21 mouse cellular contexts compared by ENCODE assay signal in genomic region chr3:129581024-129581423, GRCm38 (mm10). TPM values are rescaled to one million over a fixed set of nuclear protein-coding genes. Genes with fewer than 3 reads are reported as not detected.
A peak's percentile ranks its signal among the peaks of the same experiment; 100 is the strongest.
DNase-seq lines count a peak whose midpoint lies in the region; ATAC-seq lines count a peak whose summit lies in the region.
"Had no signal": no experiment of that assay in that cellular context is flagged by ENCODE, and none has a peak within 500 bp of the region (broad histone marks: within the 10 kb centered on the region; RNA-seq: fewer than 3 reads in every experiment).

No protein-coding gene starts in this region.

- H3K4me3 ChIP-seq in neural tube, embryonic 15.5 days (replicated peaks), result no peak overlapping the region
- H3K4me3 ChIP-seq: forebrain, embryonic 12.5 days; midbrain, embryonic 10.5 days; neural tube, embryonic 12.5 days had no signal

- intact Hi-C loops in left cerebral cortex, postnatal 36 days (cut with DNase I), result no loop called here

- no peak overlapping the region for H3K9ac ChIP-seq in neural tube, embryonic 15.5 days (replicated peaks)
- H3K9ac ChIP-seq: forebrain, embryonic 12.5 days; hindbrain, embryonic 14.5 days; neural tube, embryonic 12.5 days had no signal

- no peaks in the 10 kb centered on the region for H3K36me3 ChIP-seq in neural tube, embryonic 15.5 days

- no peak for ATAC-seq in neural tube, embryonic 15.5 days (ENCODE audit: low FRiP score)
- ATAC-seq: activated CD4-positive, CD25-positive, alpha-beta regulatory T cell, adult 4 months; Patski had no signal

- 57% methylated on average over 3 of the region's 3 CpGs for WGBS in neural tube, embryonic 15.5 days

- no peaks in the 10 kb centered on the region for H3K9me3 ChIP-seq in neural tube, embryonic 15.5 days (replicated peaks)
- H3K9me3 ChIP-seq: forebrain, embryonic 12.5 days; midbrain, embryonic 10.5 days; neural tube, embryonic 12.5 days had no signal

- no peak overlapping the region for H3K4me2 ChIP-seq in neural tube, embryonic 15.5 days
- H3K4me2 ChIP-seq: forebrain, embryonic 12.5 days; heart, embryonic 11.5 days; hindbrain, embryonic 14.5 days; neural tube, embryonic 12.5 days had no signal

- peak; percentile 67 for DNase-seq in kidney, adult 11 months
- no peak for DNase-seq in kidney, postnatal 4 days
- DNase-seq in brain, adult 2 months (ENCODE audit: low read depth, low spot score), result peak; percentile 51
- peak; percentile 35 to 48 for DNase-seq in cerebellum, adult 18-20 months
- peak; percentile 61 for DNase-seq in kidney, postnatal 14 days
- no peak for DNase-seq in left cerebral cortex, postnatal 36 days (ENCODE audit: low spot score in 2 of 2)
- DNase-seq in layer of hippocampus, postnatal 36 days, result no peak
- DNase-seq: adrenal gland, postnatal 14 days; embryo, embryonic 11 days; lung, adult 2 months; lung, postnatal 4 days; right cerebral cortex, postnatal 14 days; thymus, postnatal 14 days had no signal

- H3K27me3 ChIP-seq in neural tube, embryonic 15.5 days (replicated peaks), result no peaks in the 10 kb centered on the region
- H3K27me3 ChIP-seq: forebrain, embryonic 12.5 days; neural tube, embryonic 12.5 days; Patski had no signal

- H3K4me1 ChIP-seq in neural tube, embryonic 15.5 days, result 0 out of 2 replicates have a peak, but pooled peaks cover 4% of the 10 kb centered on the region
- H3K4me1 ChIP-seq: forebrain, embryonic 12.5 days; neural tube, embryonic 12.5 days had no signal

- H3K27ac ChIP-seq in neural tube, embryonic 15.5 days (replicated peaks), result no peak overlapping the region
- H3K27ac ChIP-seq: forebrain, embryonic 12.5 days; hindbrain, embryonic 14.5 days; midbrain, embryonic 10.5 days; neural tube, embryonic 12.5 days had no signal

RNA-seq across cellular contexts. Expression of gene Elovl6, which starts 48.9 kb away (rescaled TPM):
- 10 to 100 TPM; 25.7 to 34.1 TPM for total RNA-seq in left cerebral cortex, postnatal 36 days (2021)
- 10 to 100 TPM; 37.4 to 38.2 TPM for total RNA-seq in layer of hippocampus, postnatal 36 days (2021)
- polyA plus RNA-seq in neural tube, embryonic 15.5 days (2015; fragmentation: Nextera tagmentation; extraction: Ambion mirVana), result 41.6 and 43.7 TPM in 2 replicates

Comparison
In these comparisons a context has a peak if more than half of its experiments do, and no peak if none do; other contexts are left out.
1. DNase-seq: peak in kidney, adult 11 months (single experiment), brain, adult 2 months (single experiment), cerebellum, adult 18-20 months (2 of 2) and kidney, postnatal 14 days (single experiment); none in kidney, postnatal 4 days (0 of 2), left cerebral cortex, postnatal 36 days (0 of 2) and layer of hippocampus, postnatal 36 days (0 of 2).